Mouse (Mus musculus) hindbrain, embryonic 11.5 days (tissue): ENCODE measurements around the gene Hist1h4n. TPM values are rescaled to one million over a fixed set of nuclear protein-coding genes. Genes with fewer than 3 reads are reported as not detected.
"Not testable (repeated sequence)": the region's sequence is repeated elsewhere in the genome, so short reads cannot be mapped to it uniquely, and the experiment has no call there.

ENCODE experiments used
- ATAC-seq: fragments of 200-750 bp; cut with Nextera tagmentation; 2 replicates; pipeline ENCODE4 v1.8.0; 2017; ENCODE audit warnings: mild to moderate bottlenecking, moderate TSS enrichment, moderate library complexity; ENCODE audit not compliant: low FRiP score
- DNase-seq: peaks from one replicate; pipeline ENCODE4 v3.0.0-alpha.2; 2015; ENCODE audit warnings: low spot score
- H3K27ac ChIP-seq: fragments of 300-500 bp; sonication (generic); 2 replicates; pipeline ENCODE4 v1.5.1; 2014; ENCODE audit warnings: mild to moderate bottlenecking, low read depth, low read length
- H3K27me3 ChIP-seq: fragments of 300-500 bp; sonication (generic); 2 replicates; pipeline ENCODE4 v1.6.1; 2014; ENCODE audit warnings: mild to moderate bottlenecking, low read length, moderate library complexity, mixed read lengths; ENCODE audit not compliant: control insufficient read depth, insufficient read depth
- H3K36me3 ChIP-seq: fragments of 300-500 bp; sonication (generic); 2 replicates; pipeline ENCODE4 v1.6.1; 2014; ENCODE audit warnings: mild to moderate bottlenecking, low read length, moderate library complexity, mixed read lengths; ENCODE audit not compliant: control insufficient read depth, insufficient read depth
- H3K4me1 ChIP-seq: fragments of 300-500 bp; sonication (generic); replicated peaks from 2 replicates; pipeline ENCODE4 v1.6.1; 2014; ENCODE audit warnings: low read length, mixed read lengths; ENCODE audit not compliant: control insufficient read depth, insufficient read depth
- H3K4me2 ChIP-seq: fragments of 300-500 bp; sonication (generic); replicated peaks from 2 replicates; pipeline ENCODE4 v1.6.1; 2014; ENCODE audit warnings: mild to moderate bottlenecking, low read depth, low read length
- H3K4me3 ChIP-seq: fragments of 300-500 bp; sonication (generic); 2 replicates; pipeline ENCODE4 v1.5.1; 2014; ENCODE audit warnings: low read depth, low read length
- H3K9ac ChIP-seq: fragments of 300-500 bp; sonication (generic); 2 replicates; pipeline ENCODE4 v1.6.1; 2014; ENCODE audit warnings: low read depth, low read length
- H3K9me3 ChIP-seq: fragments of 300-500 bp; sonication (generic); 2 replicates; pipeline ENCODE4 v1.6.1; 2016; ENCODE audit warnings: low read length; ENCODE audit not compliant: control insufficient read depth
- WGBS: fragments of 180-500 bp; shearing (Covaris S2); extraction: QIAGEN DNeasy Blood & Tissue Kit; methylation state at CpG from one replicate; pipeline ENCODE4 v1.1.7; 2014; 5-methylcytosine and 5-hydroxymethylcytosine counted together
- polyA plus RNA-seq: library from polyadenylated mRNA; unstranded; fragments of >200 nt; fragmentation: Nextera tagmentation; extraction: Ambion mirVana; gene quantifications from 2 replicates; pipeline ENCODE4 v1.2.1, GENCODE M21; 2014

Gene Hist1h4n
- polyA plus RNA-seq, 1 experiment from 2014 or later, result 13.4 TPM

GRCm38 (mm10) chr13:21811074-21811473, 20.9 kb downstream of the Hist1h4n start:
- not testable (repeated sequence) for H3K4me3 ChIP-seq, H3K4me2 ChIP-seq, H3K9me3 ChIP-seq, H3K27ac ChIP-seq, DNase-seq, H3K4me1 ChIP-seq, H3K9ac ChIP-seq, H3K27me3 ChIP-seq, H3K36me3 ChIP-seq
- no CpG with 5 or more reads among the region's 8 CpGs for WGBS
- ATAC-seq, result peak; percentile 48

- H3K27me3 ChIP-seq, H3K4me3 ChIP-seq, H3K9me3 ChIP-seq, H3K4me2 ChIP-seq, H3K9ac ChIP-seq, DNase-seq, H3K36me3 ChIP-seq, H3K27ac ChIP-seq, H3K4me1 ChIP-seq: not testable (repeated sequence)
- ATAC-seq, result peak; percentile 98
- WGBS, result no CpG with 5 or more reads among the region's 23 CpGs
Observed at GRCm38 (mm10) chr13:21810073-21810472, 21.9 kb downstream of the Hist1h4n start, which contains the start of the genes Hist1h2bq and Hist1h2ao. Gene Hist1h2bq, minus strand, starts transcription at chr13:21810197. Gene Hist1h2ao, plus strand, starts transcription at chr13:21810465.

- ATAC-seq, result peak; percentile 75
- not testable (repeated sequence) for DNase-seq, H3K4me3 ChIP-seq, H3K9me3 ChIP-seq, H3K4me2 ChIP-seq, H3K4me1 ChIP-seq, H3K27ac ChIP-seq, H3K9ac ChIP-seq, H3K27me3 ChIP-seq, H3K36me3 ChIP-seq
- no CpG with 5 or more reads among the region's 4 CpGs for WGBS
Observed at GRCm38 (mm10) chr13:21803058-21803457, 28.9 kb downstream of the Hist1h4n start.

GRCm38 (mm10) chr13:21797163-21797562, 34.8 kb downstream of the Hist1h4n start:
- ATAC-seq, DNase-seq, H3K27me3 ChIP-seq, H3K9me3 ChIP-seq, H3K4me3 ChIP-seq, H3K36me3 ChIP-seq, H3K4me2 ChIP-seq, H3K27ac ChIP-seq, H3K9ac ChIP-seq, H3K4me1 ChIP-seq: not testable (repeated sequence)

GRCm38 (mm10) chr13:21795584-21795983, 36.4 kb downstream of the Hist1h4n start:
- 90% methylated on average over 7 of the region's 7 CpGs for WGBS
- DNase-seq (no peak), ATAC-seq (no peak)
- Histone ChIP-seq H3K27ac (no peak overlapping the region), H3K4me1 (no peaks in the 10 kb centered on the region), H3K9me3 (no peaks in the 10 kb centered on the region), H3K4me3 (no peak overlapping the region), H3K36me3 (no peaks in the 10 kb centered on the region), H3K9ac (no peak overlapping the region), H3K4me2 (no peak overlapping the region), H3K27me3 (no peaks in the 10 kb centered on the region)

GRCm38 (mm10) chr13:21790601-21791283, 41.3 kb downstream of the Hist1h4n start:
- ATAC-seq, result no peak
- H3K27ac ChIP-seq, result 0 out of 2 replicates have a peak overlapping the region, but pooled peaks have one; percentile 33
- H3K4me2 ChIP-seq, result peak overlapping the region; percentile 19; the same call in 1 of the 2 replicates
- H3K9me3 ChIP-seq, result no peaks in the 10 kb centered on the region
- 8% methylated on average over 17 of the region's 18 CpGs for WGBS
- H3K9ac ChIP-seq, result peak overlapping the region; percentile 31; the same call in 1 of the 2 replicates
- 0 out of 2 replicates have a peak, but pooled peaks cover 5% of the 10 kb centered on the region for H3K4me1 ChIP-seq
- no peaks in the 10 kb centered on the region for H3K36me3 ChIP-seq
- H3K4me3 ChIP-seq, result no peak overlapping the region
- DNase-seq, result peak; percentile 38
- no peaks in the 10 kb centered on the region for H3K27me3 ChIP-seq

- Histone ChIP-seq H3K27me3 (no peaks in the 10 kb centered on the region), H3K4me1 (0 out of 2 replicates have a peak, but pooled peaks cover 5% of the 10 kb centered on the region), H3K9me3 (no peaks in the 10 kb centered on the region), H3K36me3 (no peaks in the 10 kb centered on the region), H3K27ac (no peak overlapping the region), H3K4me2 (no peak overlapping the region), H3K4me3 (no peak overlapping the region), H3K9ac (no peak overlapping the region)
- DNase-seq (no peak), ATAC-seq (no peak)
- 62% methylated on average over 6 of the region's 6 CpGs for WGBS
Observed at GRCm38 (mm10) chr13:21789925-21790324, 42.1 kb downstream of the Hist1h4n start.

- Histone ChIP-seq H3K27me3 (no peaks in the 10 kb centered on the region), H3K4me1 (0 out of 2 replicates have a peak, but pooled peaks cover 5% of the 10 kb centered on the region), H3K9me3 (no peaks in the 10 kb centered on the region), H3K27ac (peak overlapping the region; percentile 74), H3K9ac (peak overlapping the region; percentile 31), H3K4me2 (peak overlapping the region; percentile 33), H3K36me3 (no peaks in the 10 kb centered on the region), H3K4me3 (peak overlapping the region; percentile 20; the same call in 1 of the 2 replicates)
- DNase-seq (peak; percentile 44), ATAC-seq (peak; percentile 53)
- 19% methylated on average over 10 of the region's 21 CpGs for WGBS
Observed at GRCm38 (mm10) chr13:21787760-21788593, 44.0 kb downstream of the Hist1h4n start.
